Mouse (Mus musculus) A20 (cell line): ENCODE measurements at regions not wholly inside any gene's neighbourhood (a gene's known extent, or its start where the extent isn't known, plus 50 kb on each side); places are given as distances from the start of the nearest gene placed in this dataset.

Experiments used
- DNase-seq: peaks from one replicate; pipeline ENCODE4 v3.0.0-alpha.2; 2011; ENCODE audit warnings: low read depth, low spot score

DNA sequence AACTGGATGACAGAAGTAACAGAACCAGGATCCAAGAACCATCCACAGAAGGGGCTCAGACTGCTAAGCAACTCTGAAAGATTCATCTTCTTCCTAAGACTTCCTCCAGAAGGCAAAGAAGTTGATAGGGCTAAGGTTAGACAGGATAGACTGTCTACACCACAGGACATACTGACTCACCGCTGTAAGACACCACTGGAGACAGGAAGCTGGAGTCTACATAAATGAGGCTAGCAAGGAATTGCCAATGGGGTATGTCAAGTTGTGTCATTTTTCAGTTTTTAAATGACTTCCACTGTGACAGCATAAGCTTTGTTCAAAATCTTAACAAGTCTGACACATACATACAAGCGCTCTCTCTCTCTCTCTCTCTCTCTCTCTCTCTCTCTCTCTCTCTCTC is 645.4 kb upstream of the Gm10131 start:
- no peak for DNase-seq

DNA sequence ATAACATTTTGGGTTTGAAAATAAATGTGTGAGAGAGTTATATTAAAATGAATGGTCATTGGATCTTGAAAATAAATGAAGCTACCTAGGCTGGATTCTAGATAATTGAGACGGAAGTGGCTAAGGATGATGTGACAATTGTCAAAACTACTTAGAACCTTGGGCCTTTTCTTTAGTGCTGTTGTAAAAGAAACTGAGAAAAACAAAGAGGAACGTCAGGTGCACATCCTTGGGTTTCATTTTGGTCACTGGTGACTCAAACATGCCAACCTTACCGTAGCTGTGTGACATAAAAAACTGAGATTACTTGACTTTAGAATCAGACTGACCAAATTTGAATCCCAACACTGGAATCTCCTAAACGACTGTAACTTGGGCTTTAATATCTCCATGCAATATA is 644.6 kb upstream of the Gm10131 start:
- peak; percentile 38 for DNase-seq

DNA sequence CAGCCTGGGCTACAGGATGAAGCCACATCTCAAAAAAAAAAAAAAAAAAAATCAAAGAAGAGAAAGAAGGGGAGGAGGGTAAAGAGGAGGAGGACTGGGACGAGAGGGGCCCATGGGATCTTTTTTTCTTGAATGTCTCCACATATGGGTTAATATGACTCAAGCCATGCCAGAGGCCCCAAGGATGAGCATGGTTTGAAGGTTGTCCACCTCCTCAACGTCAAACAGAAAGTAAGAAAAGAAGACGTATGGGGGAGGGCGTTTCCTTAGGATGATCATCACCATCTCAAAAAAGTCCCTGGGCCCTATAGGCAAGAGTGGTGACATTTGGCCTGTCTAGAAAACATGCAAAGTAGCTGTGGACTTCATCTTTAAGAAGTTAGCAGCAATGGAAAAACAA is 643.9 kb upstream of the Gm10131 start:
- DNase-seq = no peak

DNA sequence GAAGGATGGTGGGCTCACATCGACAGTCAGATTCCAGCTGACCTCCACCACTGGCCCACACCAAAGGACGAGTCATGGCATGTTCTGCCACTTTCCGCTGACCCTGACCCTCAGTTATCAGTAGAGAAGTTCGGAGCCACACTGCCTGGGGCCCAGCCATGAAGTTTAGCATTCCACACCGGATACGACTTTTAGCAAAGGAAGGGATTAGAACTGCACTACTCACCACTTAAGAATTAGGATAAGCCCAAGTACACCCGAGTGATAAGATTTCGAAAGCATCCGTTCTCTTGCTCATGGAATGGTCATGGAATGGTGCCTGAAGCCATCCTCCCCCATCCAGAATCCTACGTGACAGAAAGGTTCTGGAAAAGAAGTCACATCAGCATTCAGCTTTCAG is 641.5 kb upstream of the Gm10131 start:
- DNase-seq = no peak

DNA sequence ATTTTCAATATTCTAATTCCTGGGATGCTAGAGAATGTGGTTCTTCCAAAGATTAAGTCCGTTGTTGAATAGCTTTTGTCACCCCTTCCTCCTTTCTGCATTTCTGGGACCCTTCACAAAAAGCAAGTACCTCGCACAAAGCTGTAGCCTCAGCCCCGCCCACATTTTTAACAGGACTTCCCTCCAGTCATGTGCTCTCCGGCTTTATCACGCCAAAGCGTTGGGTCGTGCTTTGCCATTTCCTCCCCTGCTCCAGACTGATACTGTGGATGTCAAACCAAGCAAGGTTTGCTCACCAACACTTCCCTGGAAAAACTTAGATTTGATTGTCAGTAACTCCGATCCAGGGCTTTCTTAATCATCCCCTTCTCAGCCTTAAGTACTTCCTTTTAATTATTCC is 637.0 kb upstream of the Gm10131 start:
- DNase-seq = no peak

DNA sequence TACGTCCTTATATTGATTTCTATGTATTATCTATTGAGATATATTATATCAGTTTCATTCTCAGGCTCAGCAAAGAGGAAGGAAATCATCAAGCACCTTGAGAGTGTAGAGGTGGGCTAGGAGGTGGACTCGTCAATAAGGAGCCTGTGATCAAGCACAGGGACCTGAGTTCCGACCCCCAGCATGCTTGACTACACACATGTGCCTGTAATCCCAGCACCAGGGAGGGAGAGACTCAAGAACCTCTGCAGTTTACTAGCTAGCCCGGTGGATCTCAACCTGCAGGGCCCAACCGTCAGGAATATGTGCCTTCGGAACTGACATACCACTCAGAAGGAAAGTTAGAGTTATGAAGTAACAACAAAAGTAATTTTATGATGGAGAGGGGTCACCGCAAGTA is 634.2 kb upstream of the Gm10131 start:
- no peak for DNase-seq

DNA sequence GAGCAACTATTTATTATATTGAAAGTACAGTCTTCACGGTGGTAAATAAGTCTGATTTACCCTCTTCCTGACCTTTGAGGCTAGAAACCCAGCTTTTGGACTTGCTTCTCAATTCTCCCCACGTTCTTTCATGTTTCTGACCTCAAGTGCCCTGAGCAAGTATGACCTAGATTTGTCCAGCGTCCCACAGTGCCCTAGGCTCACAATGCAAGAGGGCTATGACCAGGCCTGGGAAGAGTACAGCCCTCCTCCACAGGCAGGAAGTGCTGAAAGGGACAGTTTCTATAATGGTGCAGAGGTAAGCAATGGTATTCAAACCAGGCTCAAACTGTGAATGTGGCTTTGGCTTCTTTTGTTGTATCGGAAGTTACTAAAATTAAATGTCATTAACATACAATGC is 633.1 kb upstream of the Gm10131 start:
- DNase-seq = peak; percentile 23

DNA sequence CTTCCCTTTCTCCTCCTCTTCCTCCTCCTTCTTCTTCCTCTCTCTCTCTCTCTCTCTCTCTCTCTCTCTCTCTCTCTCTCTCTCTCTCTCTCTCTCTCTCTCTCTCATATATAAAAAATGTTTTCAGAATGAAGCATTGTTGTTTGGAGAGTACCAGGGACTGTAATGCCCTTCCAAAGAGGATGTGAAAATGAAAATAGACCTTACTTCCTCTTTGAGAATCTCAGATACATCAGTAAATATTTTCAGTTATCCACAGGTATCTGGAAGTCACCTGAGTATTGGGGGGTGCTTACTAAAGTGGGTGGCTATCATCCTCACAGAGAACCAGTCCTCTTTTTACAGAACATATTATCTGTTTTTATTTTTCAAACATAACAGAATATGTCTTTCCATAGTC is 632.6 kb upstream of the Gm10131 start:
- peak; percentile 40 for DNase-seq

DNA sequence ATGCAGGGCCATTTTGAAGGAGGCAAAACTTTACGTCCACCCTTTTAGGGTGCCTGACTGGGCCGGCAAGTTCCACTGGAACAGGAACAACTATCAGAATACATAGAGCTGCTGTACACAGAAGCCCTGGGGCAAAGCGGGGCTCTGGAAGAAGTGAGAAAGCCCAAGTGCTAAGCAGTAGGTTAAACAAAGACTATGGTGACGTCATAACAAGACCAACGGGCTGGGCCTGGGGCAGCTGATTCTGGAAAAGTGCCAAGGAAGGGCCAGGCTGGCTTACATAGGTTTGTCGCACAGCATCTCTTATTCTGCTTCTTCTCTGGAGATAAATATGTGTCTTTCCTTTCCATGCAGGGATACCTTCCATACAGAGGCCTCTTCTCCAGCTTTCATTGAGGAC is 631.6 kb upstream of the Gm10131 start:
- no peak for DNase-seq

DNA sequence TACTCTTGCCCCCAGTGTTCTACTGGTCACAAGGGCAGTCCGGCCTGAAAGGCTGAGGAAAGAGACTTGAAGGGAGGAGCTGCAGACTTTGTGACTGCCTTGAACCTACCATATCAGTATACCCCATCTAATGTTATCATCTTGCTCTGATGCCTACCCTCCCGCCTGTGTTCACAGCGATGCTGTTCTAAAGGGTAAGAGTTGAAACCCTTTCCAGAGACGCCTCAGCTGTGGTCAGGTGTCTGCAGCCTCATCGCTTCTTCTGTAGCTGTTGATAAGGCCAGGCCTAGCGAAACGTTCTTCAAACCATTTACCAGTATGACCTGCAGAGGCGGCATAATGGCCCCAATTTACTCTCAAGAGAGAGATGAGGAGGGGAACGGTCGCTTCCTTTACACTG is 629.3 kb upstream of the Gm10131 start:
- DNase-seq = no peak

DNA sequence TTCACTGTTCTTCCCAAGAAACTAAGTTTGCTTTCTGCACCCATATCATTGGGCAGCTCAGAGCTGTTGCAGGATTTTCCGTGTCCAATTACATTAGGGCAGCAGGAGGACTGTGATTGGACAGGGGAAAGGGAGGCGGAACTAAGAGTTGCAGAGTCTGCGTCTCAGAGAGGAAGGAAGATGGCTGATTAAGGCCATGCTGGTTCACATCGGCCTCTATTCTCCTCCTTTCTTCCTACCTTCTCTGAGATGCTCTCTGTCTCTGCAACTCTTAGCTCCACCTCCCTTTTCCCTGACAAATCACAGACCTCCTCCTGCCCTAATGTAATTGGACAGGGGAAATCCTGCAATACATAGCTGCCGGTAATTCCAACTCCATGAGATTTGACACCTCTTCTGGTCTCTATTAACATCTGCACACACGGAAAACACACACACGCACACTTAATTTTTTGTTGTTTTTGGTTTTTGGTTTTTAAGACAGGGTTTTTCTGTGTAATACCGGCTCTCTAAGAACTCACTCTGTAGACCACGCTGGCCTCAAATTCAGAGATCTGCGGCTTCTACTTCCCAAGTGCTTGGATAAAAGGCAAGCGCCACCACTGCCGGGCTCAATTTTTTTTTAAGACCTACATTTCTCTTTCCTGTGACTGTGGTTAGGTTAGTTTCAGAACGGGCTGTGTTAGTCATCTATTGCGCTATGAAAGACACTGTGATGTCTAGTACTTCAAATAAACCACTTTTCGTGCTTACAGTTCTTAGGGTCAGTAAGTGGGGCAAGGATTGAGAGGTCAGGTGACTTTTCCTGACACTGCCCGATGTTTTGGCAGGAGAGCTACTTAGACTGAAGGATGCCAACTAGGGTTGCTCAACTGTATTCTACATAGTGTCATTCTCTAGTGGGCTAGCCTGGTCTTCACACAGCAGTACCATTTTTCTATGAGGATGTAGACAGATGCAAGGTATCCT is 628.6 kb upstream of the Gm10131 start:
- no peak for DNase-seq

DNA sequence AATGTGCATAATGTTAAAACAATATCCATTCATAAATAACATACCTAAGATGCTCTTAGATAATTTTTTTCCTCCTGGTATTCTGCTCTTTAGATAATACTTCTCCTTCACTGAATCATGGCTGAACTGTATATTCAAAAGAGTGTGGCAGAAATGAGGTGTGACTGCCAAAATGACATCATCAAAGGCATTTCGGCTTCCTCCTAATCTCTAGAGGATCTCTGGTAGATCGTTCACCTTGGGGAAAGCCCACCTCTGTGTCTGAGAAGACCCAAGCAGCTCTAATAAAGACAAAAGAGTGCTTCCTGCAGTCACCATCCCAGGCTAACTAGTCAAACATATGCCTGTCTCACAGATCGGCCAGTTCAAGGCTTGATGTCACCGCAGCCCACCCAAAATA is 624.7 kb upstream of the Gm10131 start:
- no peak for DNase-seq

DNA sequence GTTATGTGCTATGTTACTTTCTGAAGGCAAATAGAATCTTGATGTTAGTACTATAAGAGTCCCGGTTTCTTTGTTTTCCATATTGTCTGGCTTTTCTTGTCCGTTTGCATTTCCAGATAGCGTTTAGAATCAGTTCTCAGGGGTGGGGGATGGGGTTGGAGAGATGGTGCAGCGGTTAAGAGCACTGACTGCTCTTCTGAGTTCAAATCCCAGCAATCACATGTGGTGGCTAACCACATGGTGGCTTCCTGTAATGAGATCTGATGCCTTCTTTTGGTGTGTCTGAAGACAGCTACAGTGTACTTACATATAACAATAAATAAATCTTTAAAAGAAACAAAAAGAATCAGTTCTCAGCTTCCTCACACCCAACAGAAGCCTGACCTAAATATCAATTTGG is 623.5 kb upstream of the Gm10131 start:
- no peak for DNase-seq

DNA sequence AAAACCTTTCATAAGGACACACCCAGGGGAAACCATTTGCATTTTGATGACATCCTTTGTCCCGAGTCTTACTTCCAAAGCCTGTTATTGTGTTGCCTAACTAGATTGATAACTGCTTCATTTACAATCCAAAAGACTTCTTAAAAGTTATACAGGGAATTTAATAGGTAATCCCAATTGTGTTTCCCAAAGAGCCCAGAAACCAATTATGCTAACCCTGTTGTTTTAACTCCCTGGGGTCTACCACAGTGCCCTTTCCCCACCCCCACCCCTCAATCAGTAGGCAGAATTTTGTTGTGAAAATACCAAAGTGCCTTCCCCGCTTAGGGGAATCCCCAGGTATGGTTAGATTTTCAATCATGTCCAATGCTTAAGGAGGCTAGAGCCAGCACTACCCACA is 621.3 kb upstream of the Gm10131 start:
- no peak for DNase-seq

DNA sequence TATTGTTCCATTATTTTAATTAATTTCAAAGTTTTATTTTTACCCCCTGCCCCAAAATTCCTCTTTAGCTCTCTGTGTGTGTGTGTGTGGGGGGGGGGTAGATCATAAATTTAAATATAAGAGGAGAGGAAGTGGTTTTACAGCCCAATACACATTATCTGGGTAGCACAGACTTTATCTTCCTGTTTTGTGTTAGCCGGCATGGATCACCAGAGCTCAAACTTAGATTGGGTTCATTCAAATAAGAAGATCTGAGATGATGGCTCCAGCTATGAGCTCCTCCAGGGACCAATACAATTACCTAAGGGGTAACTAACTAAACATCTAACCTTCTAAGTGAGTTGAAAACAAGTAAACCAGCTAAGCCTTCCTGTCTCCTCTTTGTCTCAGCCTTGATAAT is 620.8 kb upstream of the Gm10131 start:
- DNase-seq = no peak

DNA sequence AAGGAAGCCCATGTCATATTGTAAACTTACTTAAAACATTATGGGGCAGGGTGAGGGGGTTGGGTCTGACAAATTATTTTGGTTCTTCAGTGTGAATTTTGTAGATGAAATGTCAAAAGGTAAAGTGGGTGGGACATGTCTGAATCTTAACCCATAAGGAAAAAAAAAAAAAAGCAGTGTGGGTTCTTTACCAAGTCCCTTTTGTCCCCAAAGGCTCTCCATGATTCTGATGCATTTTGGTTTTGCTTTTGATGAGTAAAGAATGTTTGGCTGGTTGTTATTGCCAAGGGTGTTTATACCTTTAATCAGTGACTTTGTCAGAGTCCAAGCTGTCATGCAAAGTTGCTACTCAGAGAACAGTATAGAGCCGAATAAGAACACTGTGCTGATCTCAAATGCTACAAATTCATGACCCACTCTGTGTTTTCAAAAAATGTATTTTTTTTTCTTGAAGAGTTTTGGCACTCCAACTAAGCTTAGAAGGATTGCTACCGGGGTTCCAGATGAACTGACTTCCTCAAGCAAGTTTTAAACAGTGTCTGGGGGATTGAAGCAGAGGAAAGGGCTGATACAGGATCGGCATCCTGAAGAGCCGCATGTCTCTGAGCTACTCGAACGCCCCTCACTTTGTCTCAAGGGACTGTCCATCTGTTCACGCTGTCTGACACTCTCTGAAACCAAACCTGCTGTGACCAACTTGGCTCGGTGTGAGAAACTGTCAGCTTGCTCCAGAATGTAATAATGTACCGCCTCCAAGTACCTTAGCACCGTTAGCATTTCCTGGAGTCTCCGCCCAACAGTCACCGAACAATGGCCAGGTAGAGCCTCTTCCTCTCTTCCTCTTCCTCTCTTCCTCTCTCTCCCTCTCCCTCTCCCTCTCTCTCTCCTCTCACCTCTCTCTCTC is 619.8 kb upstream of the Gm10131 start:
- DNase-seq = no peak

DNA sequence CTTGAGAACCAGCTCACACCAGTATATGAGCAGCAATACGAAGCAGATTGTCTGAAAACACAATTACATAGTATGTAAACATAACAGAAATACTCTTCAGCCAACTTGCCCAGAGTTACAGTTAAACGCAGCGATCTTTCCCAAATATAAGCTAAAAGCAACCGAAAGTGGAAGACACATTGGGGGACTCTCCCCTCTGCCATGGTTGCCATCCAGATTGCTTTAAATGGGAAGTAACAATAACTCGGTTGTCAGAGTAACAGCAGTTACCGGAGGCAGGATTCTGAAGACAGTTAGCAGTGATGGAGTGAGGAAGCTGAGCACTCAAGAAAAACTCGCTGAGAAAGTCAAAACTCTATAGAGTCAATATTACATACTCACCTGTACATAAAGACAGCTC is 618.0 kb upstream of the Gm10131 start:
- no peak for DNase-seq

DNA sequence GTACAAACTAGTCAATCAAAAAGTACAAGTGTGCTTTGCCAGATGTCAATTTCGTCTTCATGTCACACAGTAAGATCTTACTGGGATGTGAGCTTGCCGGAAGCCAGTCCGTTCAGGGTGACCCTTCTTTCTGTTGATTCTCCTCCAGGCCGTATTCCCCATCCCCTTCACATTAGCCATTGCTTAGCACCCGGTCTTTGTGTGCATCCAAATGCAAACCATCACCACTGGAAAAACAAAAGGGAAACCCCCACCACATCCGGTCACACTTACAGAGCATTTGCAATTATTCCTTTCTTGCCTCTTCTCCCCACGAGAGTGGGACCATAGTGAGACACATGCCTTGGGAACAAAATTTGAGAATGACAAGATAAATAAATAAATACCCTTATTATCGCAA is 616.2 kb upstream of the Gm10131 start:
- DNase-seq = no peak

DNA sequence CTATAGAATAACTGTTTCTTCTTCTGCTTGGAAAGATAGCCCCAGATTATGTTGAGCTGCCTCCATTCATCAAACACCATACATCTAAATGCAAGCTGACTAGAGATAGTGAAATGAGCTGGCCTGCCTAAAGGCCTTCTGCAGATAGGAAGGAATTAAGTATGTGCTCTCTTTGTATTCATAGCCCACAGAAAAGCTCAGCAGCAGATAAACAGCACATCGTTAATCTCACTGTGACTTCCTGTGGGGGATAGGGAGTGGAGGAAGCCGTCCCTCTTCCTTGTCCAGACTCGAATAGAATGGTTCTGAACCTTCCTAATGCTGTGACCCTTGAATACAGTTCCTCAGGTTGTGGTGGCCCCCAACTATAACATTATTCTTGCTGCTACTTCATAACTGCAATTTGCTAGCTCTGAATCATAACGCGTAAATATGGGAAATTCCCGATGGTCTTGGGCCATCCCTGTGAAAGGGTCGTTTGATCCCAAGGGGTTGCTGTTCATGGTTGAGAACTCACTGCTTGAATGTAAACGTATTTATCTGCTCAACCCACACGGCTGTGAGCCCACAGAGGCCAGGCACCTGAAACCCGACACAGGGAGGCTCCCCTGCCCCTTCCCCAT is 614.7 kb upstream of the Gm10131 start:
- peak; percentile 16 for DNase-seq

DNA sequence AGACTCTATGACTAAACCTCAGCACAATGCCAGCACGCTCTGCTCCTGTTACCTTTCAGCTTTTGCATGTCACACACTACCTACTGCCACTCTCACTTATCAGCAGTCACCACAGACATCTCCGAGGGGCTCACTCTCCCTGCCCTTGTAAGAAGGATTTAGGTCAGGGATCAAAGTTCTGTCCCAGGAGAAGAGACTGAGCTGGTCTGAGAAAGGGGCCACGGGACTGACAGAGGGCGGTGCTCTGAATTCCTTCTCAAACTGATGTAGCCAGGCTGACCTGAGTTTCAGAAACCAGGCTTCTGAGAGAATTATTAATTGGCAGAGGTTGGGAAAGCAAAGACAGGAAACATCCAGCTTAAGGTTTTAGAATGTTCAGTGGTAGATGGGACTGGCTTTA is 614.0 kb upstream of the Gm10131 start:
- DNase-seq = no peak

DNA sequence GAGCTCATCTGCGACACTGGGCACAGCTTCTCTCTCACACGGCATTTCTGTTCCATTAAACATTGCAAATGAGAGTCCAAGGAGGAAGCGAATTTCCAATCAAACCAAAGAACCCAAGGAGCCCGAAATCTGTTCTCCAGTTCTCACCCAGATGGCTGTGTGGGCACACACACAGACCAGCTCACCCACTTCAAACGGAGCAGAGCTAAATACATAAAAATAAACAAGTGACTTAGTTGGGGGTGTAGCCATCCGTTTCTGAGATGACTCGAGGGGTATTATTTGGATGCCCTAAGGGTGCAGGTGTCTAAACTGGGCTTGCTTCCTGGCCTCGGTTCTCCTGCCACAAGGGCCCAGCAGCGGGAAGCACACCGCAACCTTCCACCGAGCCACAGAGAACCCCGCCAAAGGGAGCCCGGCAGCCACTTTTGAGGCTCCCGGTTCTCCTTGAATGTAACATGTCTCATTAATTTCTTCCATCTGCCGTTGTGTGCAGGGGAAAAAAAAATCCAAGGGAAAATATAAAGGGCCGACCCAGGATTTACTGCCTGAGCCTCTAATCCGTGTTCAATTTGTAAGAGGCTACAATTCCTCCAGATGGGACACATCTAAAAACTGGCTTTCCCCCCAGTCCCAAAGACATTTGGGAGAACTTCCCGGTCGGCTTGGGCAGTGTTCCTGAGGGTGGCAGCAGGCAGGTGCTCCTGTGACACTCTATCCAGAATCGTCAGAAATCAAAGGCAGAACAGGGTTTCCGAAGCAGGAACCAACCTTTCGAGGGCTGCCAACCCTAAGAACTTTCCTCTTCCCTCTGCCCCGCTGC is 598.6 kb upstream of the Gm10131 start:
- no peak for DNase-seq
